Mouse (Mus musculus): ENCODE measurements around the gene Aoc3. TPM values are rescaled to one million over a fixed set of nuclear protein-coding genes. Genes with fewer than 3 reads are reported as not detected.

The Aoc3 gene
- polyA plus RNA-seq (2015; fragmentation: Nextera tagmentation; extraction: Ambion mirVana), result 16.2 and 16.9 TPM in 2 replicates

DNA sequence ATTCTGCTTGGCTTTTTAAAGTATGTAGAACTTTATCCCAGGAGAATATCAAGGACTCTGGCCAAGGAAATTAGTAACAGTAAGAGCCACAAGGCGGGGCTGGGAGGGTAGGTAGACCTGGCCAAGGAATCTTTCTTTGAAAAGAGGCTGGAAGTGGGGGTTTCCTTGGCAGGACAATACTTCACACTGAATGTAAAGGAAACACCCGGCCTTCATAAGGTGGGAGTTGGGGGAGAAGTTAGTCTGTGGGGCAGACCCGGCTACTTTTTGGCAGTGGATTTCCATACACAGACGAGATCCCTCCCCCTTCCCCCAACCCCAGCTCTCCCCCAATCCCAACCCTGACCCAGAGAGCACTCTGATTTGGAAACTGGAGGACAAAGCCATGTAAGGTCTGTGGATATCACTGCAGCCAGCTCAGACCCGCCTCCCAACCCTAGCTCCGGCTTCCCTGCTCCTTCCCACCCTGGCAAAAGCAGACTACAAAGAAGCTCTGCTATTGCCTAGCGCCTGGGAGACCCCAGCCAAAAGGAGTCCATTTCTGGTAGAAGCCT, at the start of gene Aoc3:
Gene Aoc3 (plus strand): TSS at position 235 of the 554 bp plus-strand sequence.

DNA sequence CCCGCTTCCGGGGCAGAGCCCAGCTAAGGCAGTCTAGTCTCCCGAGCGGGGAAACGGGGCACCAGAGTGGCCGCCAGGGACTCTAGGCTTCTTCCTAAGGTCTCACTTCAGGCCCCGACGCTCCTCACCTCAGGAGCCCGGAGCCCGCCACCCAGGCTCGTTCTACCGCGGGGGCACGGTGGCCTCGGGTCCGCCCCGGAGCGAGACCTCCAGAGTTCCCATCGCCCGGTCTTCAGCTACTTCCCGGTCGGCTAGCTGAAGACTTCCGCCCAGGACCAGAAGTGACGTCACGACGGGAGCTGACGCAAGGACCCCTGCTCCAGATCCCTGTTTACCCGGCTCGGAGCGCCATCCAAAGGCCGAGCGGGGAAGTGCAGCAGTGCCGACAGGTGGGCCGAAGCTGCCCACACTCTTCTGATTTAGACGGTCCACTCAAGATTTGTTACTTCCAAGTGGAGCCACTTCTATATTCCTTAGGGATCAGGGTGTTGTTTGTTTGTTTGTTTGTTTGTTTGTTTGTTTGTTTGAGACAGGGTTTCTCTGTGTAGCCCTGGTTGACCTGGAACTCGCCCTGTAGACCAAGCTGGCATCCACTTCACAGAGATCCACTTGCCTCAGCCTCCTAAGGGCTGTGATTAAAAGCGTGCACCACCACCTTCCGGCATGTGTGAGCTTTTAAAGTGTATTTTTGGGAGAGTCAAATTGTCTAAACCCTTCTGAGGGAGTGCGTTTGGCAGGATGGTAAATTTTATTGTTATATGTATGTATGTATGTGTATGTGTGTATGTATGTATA, 28.2 kb upstream of the Aoc3 start, which contains the start of gene Becn1:
Gene Becn1 (minus strand): TSS at position 283 of the 795 bp plus-strand sequence.

DNA sequence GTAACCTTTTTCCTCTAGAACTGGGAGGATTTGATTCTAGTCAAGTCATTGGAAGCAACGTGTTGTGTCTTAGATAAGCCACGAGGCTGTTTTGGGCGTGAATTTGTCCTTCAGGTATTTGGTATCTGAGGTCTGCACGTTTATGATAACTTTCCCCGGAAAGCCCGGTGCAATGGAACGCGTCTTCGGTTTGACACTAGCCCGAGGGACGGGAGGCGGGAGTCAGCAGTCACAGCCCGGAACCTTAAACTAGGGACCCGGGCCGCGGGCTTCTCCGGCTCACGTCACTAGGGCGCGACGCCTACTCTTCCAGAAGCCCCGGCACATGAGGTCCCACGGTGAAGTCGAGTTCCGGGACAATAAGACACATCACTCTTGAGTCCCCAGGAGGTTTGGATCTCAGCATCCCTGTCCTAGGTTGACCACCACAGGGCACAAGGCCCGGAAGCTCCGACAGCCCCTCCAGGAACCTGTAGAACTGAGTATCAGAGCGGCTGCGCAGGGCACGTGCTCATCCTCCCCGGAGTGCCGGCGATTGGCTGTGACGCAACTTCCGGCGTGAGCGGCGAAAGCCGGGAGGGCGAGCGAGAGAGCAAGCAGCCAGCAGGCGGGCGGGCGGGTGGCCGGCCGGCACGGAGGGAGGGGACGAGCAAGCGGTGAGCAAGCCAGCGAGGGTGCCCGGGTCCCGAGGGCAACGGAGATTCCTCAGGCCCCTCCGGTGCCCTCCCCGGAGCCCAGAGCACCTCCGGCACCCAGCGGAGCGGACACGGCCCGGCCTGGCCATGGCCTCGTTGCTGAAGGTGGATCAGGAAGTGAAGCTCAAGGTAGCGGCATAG, 14.5 kb upstream of the Aoc3 start, which contains the start of gene Psme3:
Gene Psme3 (plus strand): TSS at position 549 of the 836 bp plus-strand sequence.

DNA sequence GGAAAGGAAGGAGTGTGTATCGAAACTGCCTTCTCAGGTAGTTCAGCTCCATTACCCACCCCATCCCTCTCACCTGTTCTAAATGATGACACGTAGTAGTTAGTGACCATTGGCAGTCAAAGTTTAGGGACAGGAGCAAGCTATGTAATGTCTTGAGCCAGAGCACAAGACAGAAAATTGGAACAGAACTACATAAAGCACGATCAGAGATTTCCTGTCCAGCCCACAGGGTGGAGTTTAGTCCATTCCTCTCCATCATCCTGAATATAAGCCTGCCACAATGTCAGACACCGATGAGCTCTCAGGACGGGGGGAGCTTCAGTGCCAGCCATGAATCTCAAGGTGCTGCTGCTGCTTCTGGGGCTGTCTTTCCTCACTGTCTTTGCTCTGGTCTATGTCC, 5.6 kb upstream of the Aoc3 start, which contains the start of gene Aoc2:
Gene Aoc2 (plus strand): TSS at position 301 of the 400 bp plus-strand sequence.

DNA sequence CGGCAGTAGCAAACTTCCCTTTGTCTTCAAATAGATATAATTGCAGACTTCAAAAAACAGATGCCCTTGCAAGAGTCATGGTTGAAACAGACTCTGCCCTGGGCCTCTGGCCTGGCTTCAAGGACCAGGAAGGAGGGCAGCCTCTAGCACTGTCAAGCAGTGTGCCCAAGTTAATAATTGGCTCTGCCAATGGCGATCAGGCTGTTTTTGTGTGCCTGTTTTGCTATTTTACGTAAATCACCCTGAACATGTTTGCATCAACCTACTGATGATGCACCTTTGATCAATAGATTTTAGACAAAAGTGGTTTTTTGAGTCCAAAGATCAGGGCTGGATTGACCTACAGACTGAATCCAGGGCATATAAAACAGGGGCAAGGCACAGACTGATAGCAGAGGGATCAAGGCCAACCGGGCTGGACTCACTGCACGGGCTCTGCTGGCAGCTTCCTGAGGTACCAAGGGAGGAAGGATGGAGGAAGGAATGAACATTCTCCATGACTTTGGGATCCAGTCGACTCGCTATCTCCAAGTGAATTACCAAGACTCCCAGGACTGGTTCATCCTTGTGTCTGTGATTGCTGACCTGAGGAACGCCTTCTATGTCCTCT, 37.0 kb downstream of the Aoc3 start, which contains the start of gene G6pc:
Gene G6pc (plus strand): TSS at position 236 of the 610 bp plus-strand sequence.

Small RNA genes lying within 50 kb of the gene (microRNA-seq; reads per million reads assigned to microRNA genes)
- gene Gm25593, result not detected

Other genes starting within 250 kb of the Aoc3 start
- gene Coasy, start 248.0 kb upstream of the Aoc3 start, polyA plus RNA-seq (2015; fragmentation: Nextera tagmentation; extraction: Ambion mirVana), result 18.1 and 18.4 TPM in 2 replicates
- 21.3 and 26.0 TPM in 2 replicates for gene Mlx, start 243.3 kb upstream of the Aoc3 start, polyA plus RNA-seq (2015; fragmentation: Nextera tagmentation; extraction: Ambion mirVana)
- gene Psmc3ip, start 235.2 kb upstream of the Aoc3 start, polyA plus RNA-seq (2015; fragmentation: Nextera tagmentation; extraction: Ambion mirVana), result 9.1 and 9.5 TPM in 2 replicates
- 16.2 TPM in 2 replicates for gene Retreg3, start 210.7 kb upstream of the Aoc3 start, polyA plus RNA-seq (2015; fragmentation: Nextera tagmentation; extraction: Ambion mirVana)
- gene Tubg1, start 210.7 kb upstream of the Aoc3 start, polyA plus RNA-seq (2015; fragmentation: Nextera tagmentation; extraction: Ambion mirVana), result 29.7 and 31.9 TPM in 2 replicates
- 3.0 and 3.1 TPM in 2 replicates for gene Tubg2, start 174.7 kb upstream of the Aoc3 start, polyA plus RNA-seq (2015; fragmentation: Nextera tagmentation; extraction: Ambion mirVana)
- gene Cntnap1, start 160.1 kb upstream of the Aoc3 start, polyA plus RNA-seq (2015; fragmentation: Nextera tagmentation; extraction: Ambion mirVana), result 1.3 TPM in 2 replicates
- gene Plekhh3, start 159.3 kb upstream of the Aoc3 start, polyA plus RNA-seq (2015; fragmentation: Nextera tagmentation; extraction: Ambion mirVana), result 14.0 and 14.4 TPM in 2 replicates
- 0.14 and 0.24 TPM in 2 replicates for gene Ccr10, start 155.2 kb upstream of the Aoc3 start, polyA plus RNA-seq (2015; fragmentation: Nextera tagmentation; extraction: Ambion mirVana)
- 10.8 and 11.8 TPM in 2 replicates for gene Ezh1, start 104.1 kb upstream of the Aoc3 start, polyA plus RNA-seq (2015; fragmentation: Nextera tagmentation; extraction: Ambion mirVana)
- gene Ramp2, start 84.6 kb upstream of the Aoc3 start, polyA plus RNA-seq (2015; fragmentation: Nextera tagmentation; extraction: Ambion mirVana), result 49.3 and 59.1 TPM in 2 replicates
- 102 and 109 TPM in 2 replicates for gene Vps25, start 76.9 kb upstream of the Aoc3 start, polyA plus RNA-seq (2015; fragmentation: Nextera tagmentation; extraction: Ambion mirVana)
- 1.3 and 2.3 TPM in 2 replicates for gene Wnk4, start 70.0 kb upstream of the Aoc3 start, polyA plus RNA-seq (2015; fragmentation: Nextera tagmentation; extraction: Ambion mirVana)
- 0.35 and 0.41 TPM in 2 replicates for gene Cntd1, start 51.6 kb upstream of the Aoc3 start, polyA plus RNA-seq (2015; fragmentation: Nextera tagmentation; extraction: Ambion mirVana)
- gene Coa3, start 51.5 kb upstream of the Aoc3 start, polyA plus RNA-seq (2015; fragmentation: Nextera tagmentation; extraction: Ambion mirVana), result 170 and 173 TPM in 2 replicates
- 107 and 110 TPM in 2 replicates for gene Becn1, start 28.3 kb upstream of the Aoc3 start, polyA plus RNA-seq (2015; fragmentation: Nextera tagmentation; extraction: Ambion mirVana)
- gene Psme3, start 14.4 kb upstream of the Aoc3 start, polyA plus RNA-seq (2015; fragmentation: Nextera tagmentation; extraction: Ambion mirVana), result 61.2 and 66.0 TPM in 2 replicates
- 0.31 and 0.41 TPM in 2 replicates for gene Aoc2, start 5.5 kb upstream of the Aoc3 start, polyA plus RNA-seq (2015; fragmentation: Nextera tagmentation; extraction: Ambion mirVana)
- gene G6pc, start 37.0 kb downstream of the Aoc3 start, polyA plus RNA-seq (2015; fragmentation: Nextera tagmentation; extraction: Ambion mirVana), result 0.23 TPM in 2 replicates
- gene Aarsd1, start 87.0 kb downstream of the Aoc3 start, polyA plus RNA-seq (2015; fragmentation: Nextera tagmentation; extraction: Ambion mirVana), result 22.9 and 26.4 TPM in 2 replicates
- gene Gm27029, start 94.2 kb downstream of the Aoc3 start, polyA plus RNA-seq (2015; fragmentation: Nextera tagmentation; extraction: Ambion mirVana), result 4.0 and 5.9 TPM in 2 replicates
- gene Rundc1, start 94.5 kb downstream of the Aoc3 start, polyA plus RNA-seq (2015; fragmentation: Nextera tagmentation; extraction: Ambion mirVana), result 10.5 and 11.5 TPM in 2 replicates
- 20.4 and 24.3 TPM in 2 replicates for gene Ptges3l, start 94.7 kb downstream of the Aoc3 start, polyA plus RNA-seq (2015; fragmentation: Nextera tagmentation; extraction: Ambion mirVana)
- gene Rpl27, start 111.7 kb downstream of the Aoc3 start, polyA plus RNA-seq (2015; fragmentation: Nextera tagmentation; extraction: Ambion mirVana), result 267 and 271 TPM in 2 replicates
- 35.7 and 39.5 TPM in 2 replicates for gene Ifi35, start 117.8 kb downstream of the Aoc3 start, polyA plus RNA-seq (2015; fragmentation: Nextera tagmentation; extraction: Ambion mirVana)
- 7.1 and 8.2 TPM in 2 replicates for gene Rnd2, start 134.4 kb downstream of the Aoc3 start, polyA plus RNA-seq (2015; fragmentation: Nextera tagmentation; extraction: Ambion mirVana)
- 80.4 and 88.7 TPM in 2 replicates for gene Vat1, start 135.6 kb downstream of the Aoc3 start, polyA plus RNA-seq (2015; fragmentation: Nextera tagmentation; extraction: Ambion mirVana)
- 2.2 and 2.7 TPM in 2 replicates for gene Brca1, start 221.3 kb downstream of the Aoc3 start, polyA plus RNA-seq (2015; fragmentation: Nextera tagmentation; extraction: Ambion mirVana)
- gene Nbr1, start 221.5 kb downstream of the Aoc3 start, polyA plus RNA-seq (2015; fragmentation: Nextera tagmentation; extraction: Ambion mirVana), result 36.2 and 36.7 TPM in 2 replicates

All from urinary bladder, postnatal 0 days (tissue).